Mouse (Mus musculus): ENCODE results near the gene Cfap44. TPM values are rescaled to one million over a fixed set of nuclear protein-coding genes. Genes with fewer than 3 reads are reported as not detected.

The Cfap44 gene
- 1 to 10 TPM; 6.5 to 8.6 TPM for total RNA-seq (2021)

GRCm38 (mm10) chr16:44394577-44395243 is at the start of gene Cfap44:
Cfap44 (plus strand) TSS chr16:44394796.
- peak; percentile 89 to 91 for DNase-seq (ENCODE audit: extremely low spot score in 1 of 2, low spot score in 2 of 2)
- intact Hi-C loops (cut with DNase I): no loop called here

- DNase-seq (ENCODE audit: extremely low spot score in 1 of 2, low spot score in 2 of 2): peak; percentile 90 to 97
- intact Hi-C loops (cut with DNase I): no loop called here
Measured at GRCm38 (mm10) chr16:44347071-44347901, 47.3 kb upstream of the Cfap44 start, which contains the start of gene Spice1. Spice1 (plus strand) TSS chr16:44347121.

- no peak for DNase-seq (ENCODE audit: extremely low spot score in 1 of 2, low spot score in 2 of 2)
- intact Hi-C loops (cut with DNase I): no loop called here
Measured at GRCm38 (mm10) chr16:44349801-44350397, 44.7 kb upstream of the Cfap44 start.

- no peak for DNase-seq (ENCODE audit: extremely low spot score in 1 of 2, low spot score in 2 of 2)
- intact Hi-C loops (cut with DNase I): no loop called here
Measured at GRCm38 (mm10) chr16:44356291-44356690, 38.3 kb upstream of the Cfap44 start.

- DNase-seq (ENCODE audit: extremely low spot score in 1 of 2, low spot score in 2 of 2): peak in 1 of 2 experiments; percentile 61
- intact Hi-C loops (cut with DNase I): no loop called here
Measured at GRCm38 (mm10) chr16:44357571-44358268, 36.9 kb upstream of the Cfap44 start.

- DNase-seq (ENCODE audit: extremely low spot score in 1 of 2, low spot score in 2 of 2): peak in 1 of 2 experiments; percentile 20
- intact Hi-C loops (cut with DNase I): loop anchor here (5.0 kb wide), 1 partner anchor 120 kb away; no protein-coding TSS in a partner anchor
Measured at GRCm38 (mm10) chr16:44361921-44362890, 32.4 kb upstream of the Cfap44 start.

GRCm38 (mm10) chr16:44365522-44365921 is 29.1 kb upstream of the Cfap44 start:
- intact Hi-C loops (cut with DNase I): no loop called here
- DNase-seq (ENCODE audit: extremely low spot score in 1 of 2, low spot score in 2 of 2): no peak

GRCm38 (mm10) chr16:44375459-44375858 is 19.1 kb upstream of the Cfap44 start:
- no peak for DNase-seq (ENCODE audit: extremely low spot score in 1 of 2, low spot score in 2 of 2)
- intact Hi-C loops (cut with DNase I): no loop called here

- DNase-seq (ENCODE audit: extremely low spot score in 1 of 2, low spot score in 2 of 2): no peak
- intact Hi-C loops (cut with DNase I): no loop called here
Measured at GRCm38 (mm10) chr16:44380006-44380405, 14.6 kb upstream of the Cfap44 start.

GRCm38 (mm10) chr16:44381578-44381977 is 13.0 kb upstream of the Cfap44 start:
- no peak for DNase-seq (ENCODE audit: extremely low spot score in 1 of 2, low spot score in 2 of 2)
- intact Hi-C loops (cut with DNase I): no loop called here

GRCm38 (mm10) chr16:44383549-44383948 is 11.0 kb upstream of the Cfap44 start:
- peak in 1 of 2 experiments; percentile 23 for DNase-seq (ENCODE audit: extremely low spot score in 1 of 2, low spot score in 2 of 2)
- intact Hi-C loops (cut with DNase I): no loop called here

GRCm38 (mm10) chr16:44384251-44384650 is 10.3 kb upstream of the Cfap44 start:
- intact Hi-C loops (cut with DNase I): no loop called here
- no peak for DNase-seq (ENCODE audit: extremely low spot score in 1 of 2, low spot score in 2 of 2)

GRCm38 (mm10) chr16:44391877-44392548 is 2.6 kb upstream of the Cfap44 start:
- intact Hi-C loops (cut with DNase I): no loop called here
- peak; percentile 42 to 65 for DNase-seq (ENCODE audit: extremely low spot score in 1 of 2, low spot score in 2 of 2)

- intact Hi-C loops (cut with DNase I): no loop called here
- DNase-seq (ENCODE audit: extremely low spot score in 1 of 2, low spot score in 2 of 2): no peak
Measured at GRCm38 (mm10) chr16:44404933-44405332, 10.3 kb downstream of the Cfap44 start.

GRCm38 (mm10) chr16:44407211-44407610 is 12.6 kb downstream of the Cfap44 start:
- no peak for DNase-seq (ENCODE audit: extremely low spot score in 1 of 2, low spot score in 2 of 2)
- intact Hi-C loops (cut with DNase I): no loop called here

GRCm38 (mm10) chr16:44408290-44408689 is 13.7 kb downstream of the Cfap44 start:
- intact Hi-C loops (cut with DNase I): no loop called here
- DNase-seq (ENCODE audit: extremely low spot score in 1 of 2, low spot score in 2 of 2): no peak

- no peak for DNase-seq (ENCODE audit: extremely low spot score in 1 of 2, low spot score in 2 of 2)
- intact Hi-C loops (cut with DNase I): no loop called here
Measured at GRCm38 (mm10) chr16:44410176-44410575, 15.6 kb downstream of the Cfap44 start.
